Mouse (Mus musculus): Measurements from ENCODE around the gene Trappc11.

DNA sequence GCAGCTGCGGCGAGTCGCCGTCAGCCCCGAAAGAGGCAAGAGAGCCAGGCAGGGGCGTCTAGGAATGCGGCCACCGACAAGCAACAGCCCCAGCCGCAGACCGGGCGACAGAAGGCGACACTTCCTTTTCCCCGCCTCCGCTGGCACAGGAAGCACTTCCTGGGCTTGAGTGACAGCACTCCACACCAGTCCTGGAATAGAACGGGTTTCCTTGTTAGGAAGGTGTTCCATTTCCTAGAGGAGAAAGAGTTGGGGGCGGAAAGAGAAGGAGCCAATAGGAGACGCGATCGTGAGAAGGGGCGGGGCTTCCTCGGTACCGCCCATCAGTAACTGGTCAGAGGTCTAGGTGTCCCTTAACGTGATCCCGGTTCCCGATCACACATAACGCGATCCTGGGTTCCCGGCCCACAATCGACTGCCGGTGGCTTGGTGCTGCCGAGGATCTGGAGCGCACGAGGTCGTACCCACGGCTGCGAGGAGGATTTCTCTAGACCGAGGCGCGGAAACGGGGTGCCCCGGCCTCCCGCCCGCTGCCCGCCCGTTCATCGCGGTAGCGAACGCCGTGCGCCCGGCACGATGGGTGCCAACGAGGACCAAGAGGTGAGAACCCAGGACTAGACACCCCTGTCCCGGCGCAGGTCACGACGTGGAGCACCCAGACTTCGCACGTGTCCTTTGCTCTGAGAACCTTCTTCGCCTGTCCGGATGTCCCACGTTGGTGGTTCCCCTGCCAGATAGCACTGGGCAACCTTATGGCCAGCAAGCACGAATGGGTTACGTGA is at the start of gene Trappc11, which contains the start of gene Rwdd4a:
- TF ChIP-seq CTCF (IDR thresholded peaks at IDR 0.05; ENCODE audit: control insufficient read depth, insufficient read depth, insufficient replicate concordance, low read depth, low read length) (no peak), POLR2A (IDR thresholded peaks at IDR 0.05; ENCODE audit: control insufficient read depth, low read depth, low read length) (peak; percentile 78)

All from testis, adult 2 months (tissue).